Mouse (Mus musculus): Measurements from ENCODE around the gene Cc2d1a.

DNA sequence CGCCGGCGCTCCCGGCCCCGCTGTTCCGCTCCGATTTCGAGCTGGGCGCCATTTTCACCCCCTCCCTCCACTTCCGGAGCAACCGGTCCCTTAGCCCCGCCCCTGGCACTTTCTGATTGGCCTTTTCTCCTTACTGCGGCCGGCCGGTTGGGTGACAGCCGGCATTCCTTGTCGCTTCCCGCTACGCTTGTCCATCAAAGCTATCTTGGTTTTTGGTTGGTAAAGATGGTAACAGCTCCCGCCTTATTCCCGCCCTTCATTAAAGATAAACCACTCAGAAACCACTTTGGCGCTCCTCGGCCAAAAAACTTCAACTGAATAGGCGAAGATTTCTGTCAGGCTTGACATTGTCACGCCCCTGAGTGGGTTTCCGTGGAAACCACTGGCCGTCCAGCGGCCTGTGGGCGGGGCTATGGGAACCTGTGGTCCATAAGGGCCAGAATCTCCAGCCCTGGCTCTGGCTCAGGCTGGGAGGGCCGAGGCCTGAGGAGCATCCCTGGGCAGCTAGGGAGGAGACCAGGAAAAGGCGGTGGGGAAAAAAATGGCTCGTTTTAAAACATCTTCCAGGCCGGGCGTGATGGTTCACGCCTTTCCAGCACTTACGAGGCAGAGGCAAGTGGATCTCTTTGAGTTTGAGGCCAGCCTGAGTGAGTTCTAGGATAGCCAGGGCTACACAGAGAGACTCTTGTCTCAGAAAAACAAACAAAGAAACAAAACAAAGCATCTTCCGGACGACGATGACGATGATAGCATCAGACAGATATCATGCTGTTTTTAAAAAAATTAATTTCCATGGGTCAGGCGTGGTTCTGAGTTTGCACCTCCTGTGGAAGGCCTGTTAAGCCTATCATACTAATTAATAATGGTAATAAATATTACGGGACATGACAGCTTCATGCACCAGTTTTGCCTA lies 42.8 kb downstream of the Cc2d1a start, which contains the start of gene Dcaf15:
- no peak for TF ChIP-seq CTCF (IDR thresholded peaks at IDR 0.05; ENCODE audit: borderline replicate concordance, extremely low read depth, insufficient read depth, insufficient read length)
- TF ChIP-seq POLR2A (IDR thresholded peaks at IDR 0.05; ENCODE audit: borderline replicate concordance, extremely low read depth, insufficient read depth, insufficient read length, poor library complexity, severe bottlenecking) = peak; percentile 71; the same call in 1 of the 2 replicates

All from brain, embryonic 14.5 days (tissue).